Mouse (Mus musculus) heart, embryonic 12.5 days (tissue): ENCODE data around the gene Znrf3. TPM values are rescaled to one million over a fixed set of nuclear protein-coding genes. Genes with fewer than 3 reads are reported as not detected.

ENCODE experiments used
- polyA plus RNA-seq: library from polyadenylated mRNA; unstranded; fragments of >200 nt; fragmentation: Nextera tagmentation; extraction: Ambion mirVana; gene quantifications from 2 replicates; pipeline ENCODE4 v1.2.1, GENCODE M21; 2016

Gene Znrf3
- polyA plus RNA-seq, 1 experiment from 2014 or later, result 7.6 TPM

Other genes starting within 250 kb of the Znrf3 start
- 40.1 and 42.0 TPM in 2 replicates for gene Kremen1, start 183.3 kb downstream of the Znrf3 start, polyA plus RNA-seq
- 125 and 127 TPM in 2 replicates for gene Xbp1, start 75.8 kb upstream of the Znrf3 start, polyA plus RNA-seq
- gene Ccdc117, start 97.3 kb upstream of the Znrf3 start, polyA plus RNA-seq, result 16.4 and 17.9 TPM in 2 replicates
- gene Ankrd36, start 124.8 kb upstream of the Znrf3 start, polyA plus RNA-seq, result 0.18 TPM in 1 of 2 replicates, not detected in the other